Mouse (Mus musculus): ENCODE measurements around the gene Stk32b.

GRCm38 (mm10) chr5:37743889-37744707, 27.1 kb upstream of the Stk32b start:
- no peak for TF ChIP-seq POLR2A (IDR thresholded peaks at IDR 0.05; ENCODE audit: insufficient read depth, low read depth, low read length)
- TF ChIP-seq CTCF (IDR thresholded peaks at IDR 0.05; ENCODE audit: insufficient read depth, low read depth, low read length): no peak
